Mouse (Mus musculus): ENCODE data around the gene 9930111J21Rik1.
"Not testable (repeated sequence)": the region's sequence is repeated elsewhere in the genome, so short reads cannot be mapped to it uniquely, and the experiment has no call there.

Gene 9930111J21Rik1

GRCm38 (mm10) chr11:48979251-48979650 is at the start of gene 9930111J21Rik1:
9930111J21Rik1 (minus strand) TSS chr11:48979398.
- DNase-seq (ENCODE audit: inconsistent age in 2 of 2, low spot score in 1 of 2): not testable (repeated sequence)

- not testable (repeated sequence) for DNase-seq (ENCODE audit: inconsistent age in 2 of 2, low spot score in 1 of 2)
Observed at GRCm38 (mm10) chr11:49012074-49012473, 32.9 kb upstream of the 9930111J21Rik1 start.

GRCm38 (mm10) chr11:49006785-49007184 is 27.6 kb upstream of the 9930111J21Rik1 start:
- DNase-seq (ENCODE audit: inconsistent age in 2 of 2, low spot score in 1 of 2): not testable (repeated sequence)

GRCm38 (mm10) chr11:49006317-49006716 is 27.1 kb upstream of the 9930111J21Rik1 start:
- DNase-seq (ENCODE audit: inconsistent age in 2 of 2, low spot score in 1 of 2): not testable (repeated sequence)

GRCm38 (mm10) chr11:49000411-49000810 is 21.2 kb upstream of the 9930111J21Rik1 start:
- DNase-seq (ENCODE audit: inconsistent age in 2 of 2, low spot score in 1 of 2): not testable (repeated sequence)

- peak in 1 of 2 experiments; percentile 21 for DNase-seq (ENCODE audit: inconsistent age in 2 of 2, low spot score in 1 of 2)
Observed at GRCm38 (mm10) chr11:48994018-48994417, 14.8 kb upstream of the 9930111J21Rik1 start, which contains the start of gene Tgtp1. Tgtp1 (minus strand) TSS chr11:48994172.

- peak; percentile 30 to 56 for DNase-seq (ENCODE audit: inconsistent age in 2 of 2, low spot score in 1 of 2)
Observed at GRCm38 (mm10) chr11:48993296-48993695, 14.1 kb upstream of the 9930111J21Rik1 start.

GRCm38 (mm10) chr11:48991740-48992520 is 12.7 kb upstream of the 9930111J21Rik1 start, which contains the start of gene Gm12185:
Gm12185 (minus strand) TSS chr11:48992226.
- peak in 1 of 2 experiments; percentile 61 for DNase-seq (ENCODE audit: inconsistent age in 2 of 2, low spot score in 1 of 2)

- not testable (repeated sequence) for DNase-seq (ENCODE audit: inconsistent age in 2 of 2, low spot score in 1 of 2)
Observed at GRCm38 (mm10) chr11:48989981-48990380, 10.8 kb upstream of the 9930111J21Rik1 start.

GRCm38 (mm10) chr11:48988219-48988618 is 9.0 kb upstream of the 9930111J21Rik1 start:
- not testable (repeated sequence) for DNase-seq (ENCODE audit: inconsistent age in 2 of 2, low spot score in 1 of 2)

- not testable (repeated sequence) for DNase-seq (ENCODE audit: inconsistent age in 2 of 2, low spot score in 1 of 2)
Observed at GRCm38 (mm10) chr11:48982848-48983247, 3.6 kb upstream of the 9930111J21Rik1 start.

GRCm38 (mm10) chr11:48980052-48980451 is 854 bp upstream of the 9930111J21Rik1 start:
- not testable (repeated sequence) for DNase-seq (ENCODE audit: inconsistent age in 2 of 2, low spot score in 1 of 2)

- not testable (repeated sequence) for DNase-seq (ENCODE audit: inconsistent age in 2 of 2, low spot score in 1 of 2)
Observed at GRCm38 (mm10) chr11:48978240-48978939, 808 bp downstream of the 9930111J21Rik1 start, which contains the start of gene Olfr56. Olfr56 (plus strand) TSS chr11:48978889.

GRCm38 (mm10) chr11:48974686-48975085 is 4.5 kb downstream of the 9930111J21Rik1 start:
- DNase-seq (ENCODE audit: inconsistent age in 2 of 2, low spot score in 1 of 2): not testable (repeated sequence)

GRCm38 (mm10) chr11:48946090-48946489 is 33.1 kb downstream of the 9930111J21Rik1 start, which contains the start of gene Psme2b:
Psme2b (minus strand) TSS chr11:48946190.
- DNase-seq (ENCODE audit: inconsistent age in 2 of 2, low spot score in 1 of 2): not testable (repeated sequence)

GRCm38 (mm10) chr11:48939286-48939685 is 39.9 kb downstream of the 9930111J21Rik1 start:
- not testable (repeated sequence) for DNase-seq (ENCODE audit: inconsistent age in 2 of 2, low spot score in 1 of 2)

GRCm38 (mm10) chr11:48935291-48935690 is 43.9 kb downstream of the 9930111J21Rik1 start:
- DNase-seq (ENCODE audit: inconsistent age in 2 of 2, low spot score in 1 of 2): not testable (repeated sequence)

- not testable (repeated sequence) for DNase-seq (ENCODE audit: inconsistent age in 2 of 2, low spot score in 1 of 2)
Observed at GRCm38 (mm10) chr11:48933923-48934322, 45.3 kb downstream of the 9930111J21Rik1 start.

- DNase-seq (ENCODE audit: inconsistent age in 2 of 2, low spot score in 1 of 2): not testable (repeated sequence)
Observed at GRCm38 (mm10) chr11:48933422-48933821, 45.8 kb downstream of the 9930111J21Rik1 start.

GRCm38 (mm10) chr11:48928068-48928467 is 51.1 kb downstream of the 9930111J21Rik1 start:
- DNase-seq (ENCODE audit: inconsistent age in 2 of 2, low spot score in 1 of 2): not testable (repeated sequence)

GRCm38 (mm10) chr11:48926437-48926836 is 52.8 kb downstream of the 9930111J21Rik1 start:
- DNase-seq (ENCODE audit: inconsistent age in 2 of 2, low spot score in 1 of 2): not testable (repeated sequence)

All from adrenal gland, adult (tissue).